Mouse (Mus musculus) forebrain, embryonic 11.5 days (tissue): ENCODE results near the gene Dlgap4. TPM values are rescaled to one million over a fixed set of nuclear protein-coding genes. Genes with fewer than 3 reads are reported as not detected.

Source experiments
- ATAC-seq: fragments of 200-750 bp; cut with Nextera tagmentation; replicated peaks from 2 replicates; pipeline ENCODE4 v1.8.0; 2017; ENCODE audit warnings: moderate TSS enrichment; ENCODE audit not compliant: low FRiP score
- DNase-seq: peaks from one replicate; pipeline ENCODE4 v3.0.0-alpha.2; 2017; ENCODE audit warnings: low spot score
- H3K27ac ChIP-seq: fragments of 300-500 bp; sonication (generic); 2 replicates; pipeline ENCODE4 v1.5.1; 2014; ENCODE audit warnings: low read depth, low read length
- H3K27me3 ChIP-seq: fragments of 300-500 bp; sonication (generic); 2 replicates; pipeline ENCODE4 v1.6.1; 2014; ENCODE audit warnings: mild to moderate bottlenecking, low read length, mixed read lengths; ENCODE audit not compliant: control insufficient read depth, insufficient read depth
- H3K36me3 ChIP-seq: fragments of 300-500 bp; sonication (generic); 2 replicates; pipeline ENCODE4 v1.6.1; 2014; ENCODE audit warnings: mild to moderate bottlenecking, low read length, moderate library complexity, mixed read lengths; ENCODE audit not compliant: control insufficient read depth, insufficient read depth
- H3K4me1 ChIP-seq: fragments of 300-500 bp; sonication (generic); replicated peaks from 2 replicates; pipeline ENCODE4 v1.6.1; 2014; ENCODE audit warnings: low read length, mixed read lengths; ENCODE audit not compliant: control insufficient read depth, insufficient read depth
- H3K4me2 ChIP-seq: fragments of 300-500 bp; sonication (generic); 2 replicates; pipeline ENCODE4 v1.6.1; 2014; ENCODE audit warnings: low read depth, mild to moderate bottlenecking, low read length, moderate library complexity, mixed read lengths; ENCODE audit not compliant: severe bottlenecking
- H3K4me3 ChIP-seq: fragments of 300-500 bp; sonication (generic); 2 replicates; pipeline ENCODE4 v1.5.1; 2014; ENCODE audit warnings: low read depth, low read length
- H3K9ac ChIP-seq: fragments of 300-500 bp; sonication (generic); 2 replicates; pipeline ENCODE4 v1.6.1; 2014; ENCODE audit warnings: low read length
- H3K9me3 ChIP-seq: fragments of 300-500 bp; sonication (generic); 2 replicates; pipeline ENCODE4 v1.6.1; 2016; ENCODE audit warnings: low read length, mixed read lengths; ENCODE audit not compliant: control insufficient read depth
- WGBS: fragments of 180-500 bp; shearing (Covaris S2); extraction: QIAGEN DNeasy Blood & Tissue Kit; methylation state at CpG from one replicate; pipeline ENCODE4 v1.1.7; 2014; 5-methylcytosine and 5-hydroxymethylcytosine counted together
- polyA plus RNA-seq: library from polyadenylated mRNA; unstranded; fragments of >200 nt; fragmentation: Nextera tagmentation; extraction: Ambion mirVana; gene quantifications from 2 replicates; pipeline ENCODE4 v1.2.1, GENCODE M21; 2014

Dlgap4 gene
- polyA plus RNA-seq, 1 experiment from 2014 or later, result 140 TPM

DNA sequence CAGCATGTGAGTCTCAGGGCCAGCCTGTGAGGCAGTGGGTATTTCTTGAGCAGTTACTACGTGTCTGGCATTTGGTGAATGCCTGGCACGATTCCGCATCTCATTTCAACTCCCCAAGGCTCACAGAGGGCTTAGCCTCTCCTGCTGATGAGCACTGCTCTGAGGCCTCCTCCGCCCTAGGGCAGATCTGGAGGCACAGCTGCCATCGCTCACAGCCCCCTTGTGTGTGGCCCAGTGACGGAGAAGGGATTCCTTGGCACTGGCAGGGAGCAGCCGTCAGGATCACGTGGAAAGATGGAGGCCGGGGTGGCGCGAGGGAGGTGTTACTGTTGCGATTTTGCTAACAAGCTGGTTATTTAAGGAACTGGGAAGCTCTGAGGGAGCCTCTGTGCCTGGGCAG is 52.7 kb downstream of the Dlgap4 start:
- Histone ChIP-seq H3K9ac (no peak overlapping the region), H3K9me3 (no peaks in the 10 kb centered on the region), H3K4me1 (no peaks in the 10 kb centered on the region), H3K36me3 (no peaks in the 10 kb centered on the region), H3K4me3 (no peak overlapping the region), H3K27me3 (no peaks in the 10 kb centered on the region), H3K27ac (no peak overlapping the region), H3K4me2 (no peak overlapping the region)
- 56% methylated on average over 12 of the region's 12 CpGs for WGBS
- ATAC-seq, result no peak
- peak; percentile 55 for DNase-seq

DNA sequence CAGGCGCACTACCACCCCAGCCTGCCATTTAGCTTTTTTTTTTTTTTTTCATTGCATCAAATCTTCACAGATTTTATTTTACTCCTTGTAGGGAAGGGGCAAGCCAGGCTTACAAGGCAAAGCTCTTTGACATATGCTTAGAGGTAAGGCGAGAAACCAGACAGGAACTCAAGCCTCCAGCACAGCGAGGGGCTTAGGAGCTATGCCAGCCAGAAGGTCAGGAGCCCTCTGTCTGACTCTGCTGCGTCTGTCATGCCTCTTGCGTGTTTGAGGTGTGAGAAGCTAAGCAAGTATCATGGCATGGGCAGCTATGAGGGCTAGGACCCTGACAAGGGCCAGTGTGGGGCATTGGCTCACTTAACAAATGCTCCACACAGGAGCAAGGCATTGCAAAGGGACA is 53.8 kb downstream of the Dlgap4 start:
- H3K9me3 ChIP-seq, result no peaks in the 10 kb centered on the region
- ATAC-seq, result no peak
- H3K4me3 ChIP-seq, result no peak overlapping the region
- DNase-seq, result no peak
- H3K27me3 ChIP-seq, result no peaks in the 10 kb centered on the region
- no peaks in the 10 kb centered on the region for H3K36me3 ChIP-seq
- H3K9ac ChIP-seq, result no peak overlapping the region
- no peak overlapping the region for H3K4me2 ChIP-seq
- no peak overlapping the region for H3K27ac ChIP-seq
- H3K4me1 ChIP-seq, result no peaks in the 10 kb centered on the region
- 84% methylated on average over 5 of the region's 5 CpGs for WGBS

DNA sequence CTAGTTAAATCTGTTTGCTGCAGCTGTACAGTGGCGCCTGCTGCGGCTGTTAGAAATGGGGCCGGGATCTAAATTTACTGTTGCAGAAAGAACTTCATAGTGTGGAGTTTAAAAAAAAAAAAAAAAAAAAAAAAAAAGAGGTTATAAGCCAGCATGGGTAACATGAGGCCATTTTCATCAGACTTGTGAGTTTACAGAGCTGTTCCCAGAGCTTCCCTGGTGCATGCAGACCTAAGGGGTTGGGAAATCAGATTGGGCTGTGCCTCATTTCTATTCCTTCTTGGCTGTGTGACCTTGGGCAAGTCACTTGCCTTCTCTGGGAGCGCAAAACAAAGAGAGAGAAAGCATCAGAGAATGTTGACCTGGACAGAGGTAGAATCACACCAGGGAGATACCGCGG is 55.1 kb downstream of the Dlgap4 start:
- no peaks in the 10 kb centered on the region for H3K27me3 ChIP-seq
- H3K4me2 ChIP-seq, result no peak overlapping the region
- ATAC-seq (no peak), DNase-seq (no peak)
- H3K4me3 ChIP-seq, result no peak overlapping the region
- no peak overlapping the region for H3K27ac ChIP-seq
- H3K36me3 ChIP-seq, result no peaks in the 10 kb centered on the region
- no peaks in the 10 kb centered on the region for H3K4me1 ChIP-seq
- H3K9ac ChIP-seq, result no peak overlapping the region
- WGBS, result 91% methylated on average over 6 of the region's 6 CpGs
- no peaks in the 10 kb centered on the region for H3K9me3 ChIP-seq

DNA sequence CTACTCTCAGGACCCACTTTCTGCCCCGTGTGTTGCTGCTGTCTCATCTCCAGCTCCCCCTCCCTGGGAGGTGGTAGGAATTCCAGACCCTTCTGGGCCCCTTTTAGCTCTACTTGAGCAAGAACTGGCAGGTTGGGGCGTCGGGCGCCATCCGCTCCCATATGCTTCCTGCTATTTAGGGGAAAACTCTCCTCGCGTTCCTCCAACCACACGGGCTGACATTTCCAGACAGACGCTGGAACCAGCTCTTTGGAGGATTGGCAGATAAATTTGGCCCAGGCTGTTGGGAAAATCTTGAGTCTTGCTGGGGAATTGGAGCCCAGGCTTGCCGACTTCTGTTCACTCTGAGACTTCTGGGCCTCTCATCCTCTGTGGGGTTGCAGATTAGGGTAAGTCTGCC is 59.8 kb downstream of the Dlgap4 start:
- no peak for ATAC-seq
- H3K27ac ChIP-seq, result no peak overlapping the region

DNA sequence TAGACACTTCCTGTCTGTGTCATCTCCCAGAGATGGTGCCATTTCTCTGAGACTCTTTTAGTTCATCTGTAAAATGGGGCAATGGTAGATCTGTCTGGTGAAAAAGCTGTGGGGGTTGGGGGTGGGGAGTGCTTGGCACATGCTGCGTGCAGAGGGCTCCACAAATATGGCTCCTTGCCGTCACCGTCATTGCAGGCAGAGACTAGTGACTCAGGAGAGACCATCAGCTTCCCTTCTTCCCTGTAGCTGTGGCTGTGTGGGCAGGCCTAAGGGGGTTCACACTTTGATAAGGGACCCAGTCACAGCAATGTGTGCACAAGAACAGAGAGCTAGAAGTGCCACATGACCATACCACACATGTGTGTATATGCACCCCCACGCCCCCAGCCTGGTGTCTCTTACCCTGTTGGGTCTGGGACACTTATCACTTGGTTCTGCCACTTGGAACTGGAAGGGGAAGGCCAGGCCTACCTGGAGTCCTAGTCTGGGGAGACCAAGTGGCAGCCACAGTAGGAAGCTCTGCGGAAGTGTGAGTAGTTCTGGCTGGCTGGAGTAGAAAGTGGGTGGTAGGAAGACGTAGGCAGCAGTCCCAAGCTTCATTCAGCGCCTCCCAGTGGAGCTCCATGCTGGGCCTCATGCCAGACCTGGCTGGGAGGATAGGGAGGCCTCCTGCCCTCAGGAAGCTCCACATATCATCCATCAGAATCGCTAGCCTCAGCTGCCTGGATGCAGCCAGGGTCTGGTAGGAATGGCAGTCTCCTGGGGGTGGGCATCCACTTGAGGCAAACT is 60.6 kb downstream of the Dlgap4 start:
- ATAC-seq, result no peak
- H3K27ac ChIP-seq, result no peak overlapping the region
- 84% methylated on average over 8 of the region's 8 CpGs for WGBS
- no peaks in the 10 kb centered on the region for H3K27me3 ChIP-seq
- H3K4me1 ChIP-seq, result no peaks in the 10 kb centered on the region
- no peak overlapping the region for H3K4me3 ChIP-seq
- no peaks in the 10 kb centered on the region for H3K9me3 ChIP-seq
- no peak overlapping the region for H3K9ac ChIP-seq
- H3K36me3 ChIP-seq, result no peaks in the 10 kb centered on the region
- no peak overlapping the region for H3K4me2 ChIP-seq
- DNase-seq, result no peak

More for the DNA sequence above, 59.8 kb downstream of the Dlgap4 start:
- H3K4me2 ChIP-seq, result no peak overlapping the region
- H3K4me1 ChIP-seq, result no peaks in the 10 kb centered on the region
- no peak overlapping the region for H3K4me3 ChIP-seq
- H3K36me3 ChIP-seq, result no peaks in the 10 kb centered on the region
- H3K9me3 ChIP-seq, result no peaks in the 10 kb centered on the region
- DNase-seq, result no peak
- H3K9ac ChIP-seq, result no peak overlapping the region
- H3K27me3 ChIP-seq, result no peaks in the 10 kb centered on the region
- 88% methylated on average over 10 of the region's 10 CpGs for WGBS

DNA sequence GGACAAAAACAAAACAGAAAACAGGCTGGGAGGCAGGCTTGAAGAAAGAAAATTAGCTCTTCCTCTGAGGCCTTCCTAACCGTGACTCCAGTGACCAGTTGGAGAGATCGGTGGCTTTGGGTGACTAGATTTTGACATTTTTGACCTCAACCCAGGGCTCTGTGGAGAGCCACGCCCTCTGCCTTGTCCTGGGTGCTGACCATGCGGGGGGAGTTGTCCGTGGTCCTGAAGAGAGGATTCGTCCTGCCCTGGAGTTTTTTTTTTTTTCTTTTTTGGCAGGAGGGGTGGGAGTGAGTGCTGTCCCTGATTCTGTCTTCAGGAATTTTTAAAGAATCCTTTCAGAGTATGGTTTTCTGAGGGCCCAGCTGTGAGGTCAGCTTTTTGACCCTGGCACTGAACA is 63.4 kb downstream of the Dlgap4 start:
- 16% methylated on average over 6 of the region's 6 CpGs for WGBS
- Histone ChIP-seq H3K9ac (no peak overlapping the region), H3K4me1 (no peaks in the 10 kb centered on the region), H3K36me3 (no peaks in the 10 kb centered on the region), H3K27me3 (no peaks in the 10 kb centered on the region), H3K9me3 (no peaks in the 10 kb centered on the region), H3K4me2 (no peak overlapping the region), H3K27ac (no peak overlapping the region), H3K4me3 (no peak overlapping the region)
- DNase-seq, result no peak
- ATAC-seq, result no peak

DNA sequence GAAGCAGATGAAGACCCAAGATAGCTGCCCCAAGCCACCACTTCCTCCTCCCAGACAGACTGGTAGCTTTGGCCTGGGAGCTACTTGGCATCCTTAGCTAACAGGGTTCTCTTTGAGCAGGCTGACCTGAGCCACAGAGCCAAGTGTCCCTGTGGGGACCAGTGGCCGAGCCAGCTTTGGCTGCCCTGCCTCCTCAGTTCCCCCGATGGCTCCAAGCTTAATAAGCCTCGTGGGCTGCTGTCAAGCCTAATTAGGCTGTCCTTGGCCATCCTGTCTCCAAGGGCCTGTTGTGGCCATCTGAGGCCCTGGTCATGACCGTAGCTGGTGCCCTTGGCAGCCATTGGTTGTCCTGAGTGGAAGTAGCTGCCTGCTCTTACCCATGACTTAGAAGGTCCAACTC is 64.6 kb downstream of the Dlgap4 start:
- Histone ChIP-seq H3K9ac (no peak overlapping the region), H3K36me3 (no peaks in the 10 kb centered on the region), H3K4me3 (no peak overlapping the region), H3K27me3 (no peaks in the 10 kb centered on the region), H3K4me2 (no peak overlapping the region), H3K27ac (no peak overlapping the region), H3K9me3 (no peaks in the 10 kb centered on the region), H3K4me1 (no peaks in the 10 kb centered on the region)
- DNase-seq (no peak), ATAC-seq (no peak)
- 74% methylated on average over 4 of the region's 4 CpGs for WGBS

DNA sequence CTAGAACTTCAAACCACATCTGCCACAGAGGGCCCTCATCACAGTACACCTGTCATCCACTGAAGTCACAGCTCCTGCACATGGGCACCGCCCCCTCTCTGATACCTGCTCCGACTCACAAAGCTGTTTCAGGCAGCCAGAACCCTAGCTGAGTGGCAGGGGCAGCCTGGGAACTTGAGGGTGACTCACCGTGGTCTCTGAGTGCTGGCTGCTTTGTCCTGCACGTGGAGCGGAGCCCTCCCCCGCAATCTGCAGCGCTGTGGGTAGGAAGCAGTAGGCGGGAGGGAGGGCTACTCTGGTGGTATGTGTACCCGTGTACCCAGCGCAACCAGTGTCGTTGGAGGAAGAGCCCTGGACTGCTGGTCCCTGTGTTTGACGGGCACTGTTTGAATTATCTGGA is 69.5 kb downstream of the Dlgap4 start:
- Histone ChIP-seq H3K27me3 (no peaks in the 10 kb centered on the region), H3K9ac (no peak overlapping the region), H3K9me3 (no peaks in the 10 kb centered on the region), H3K36me3 (no peaks in the 10 kb centered on the region), H3K27ac (no peak overlapping the region), H3K4me1 (no peaks in the 10 kb centered on the region), H3K4me2 (no peak overlapping the region), H3K4me3 (no peak overlapping the region)
- 66% methylated on average over 12 of the region's 12 CpGs for WGBS
- ATAC-seq, result no peak
- DNase-seq, result no peak

DNA sequence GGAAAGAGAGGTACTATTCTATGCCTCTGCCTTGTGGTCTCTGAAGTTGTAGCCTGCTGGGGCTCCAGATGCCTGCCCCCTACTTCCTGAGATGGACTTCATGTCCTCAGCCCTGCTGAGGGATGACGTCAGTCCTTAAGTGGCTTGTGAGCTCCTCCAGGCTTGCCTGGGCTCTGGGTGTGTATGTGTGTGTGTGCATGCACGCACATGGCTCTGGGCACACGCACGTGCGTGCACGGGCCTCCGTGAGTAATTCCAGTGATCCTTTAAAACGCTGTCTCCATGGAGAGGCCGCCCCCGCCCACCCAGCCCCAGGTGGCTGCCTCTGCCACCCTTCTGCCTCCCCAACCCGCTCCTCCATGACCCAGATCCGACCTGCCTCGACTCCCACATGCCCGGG is 72.5 kb downstream of the Dlgap4 start:
- no peak for ATAC-seq
- Histone ChIP-seq H3K4me2 (no peak overlapping the region), H3K4me3 (no peak overlapping the region), H3K27me3 (no peaks in the 10 kb centered on the region), H3K36me3 (no peaks in the 10 kb centered on the region), H3K9me3 (no peaks in the 10 kb centered on the region), H3K27ac (no peak overlapping the region), H3K4me1 (peaks cover 8% of the 10 kb centered on the region; the same call in 1 of the 2 replicates), H3K9ac (no peak overlapping the region)
- no peak for DNase-seq
- 87% methylated on average over 14 of the region's 14 CpGs for WGBS
